Mouse (Mus musculus): Measurements from ENCODE around the gene Gpr22.

DNA sequence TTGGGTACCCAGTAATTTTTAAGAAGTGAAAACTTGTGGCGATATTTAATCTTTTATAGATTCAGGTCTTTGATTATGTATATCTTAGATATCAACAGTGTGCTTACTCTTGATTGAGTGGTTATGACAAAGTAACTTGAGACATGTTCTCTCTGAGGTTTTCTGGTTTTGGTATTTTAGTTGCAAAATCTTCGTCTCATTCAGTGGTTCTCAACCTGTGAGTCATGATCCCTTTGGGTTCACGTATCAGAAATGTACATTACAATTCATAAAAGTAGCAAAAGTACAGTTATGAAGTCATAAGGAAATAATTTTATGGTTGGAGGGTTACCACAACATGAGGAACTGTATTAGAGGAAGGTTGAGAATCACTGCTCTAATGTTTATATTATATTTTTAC, 27.1 kb downstream of the Gpr22 start:
- TF ChIP-seq POLR2A (IDR thresholded peaks at IDR 0.05; ENCODE audit: extremely low read depth, insufficient read depth, low read length), result no peak
- TF ChIP-seq CTCF (IDR thresholded peaks at IDR 0.05; ENCODE audit: extremely low read depth, insufficient read depth, low read length), result no peak
